Mouse (Mus musculus): ENCODE measurements around the gene Bloc1s3.
"Not testable (repeated sequence)": the region's sequence is repeated elsewhere in the genome, so short reads cannot be mapped to it uniquely, and the experiment has no call there.

Gene Bloc1s3

DNA sequence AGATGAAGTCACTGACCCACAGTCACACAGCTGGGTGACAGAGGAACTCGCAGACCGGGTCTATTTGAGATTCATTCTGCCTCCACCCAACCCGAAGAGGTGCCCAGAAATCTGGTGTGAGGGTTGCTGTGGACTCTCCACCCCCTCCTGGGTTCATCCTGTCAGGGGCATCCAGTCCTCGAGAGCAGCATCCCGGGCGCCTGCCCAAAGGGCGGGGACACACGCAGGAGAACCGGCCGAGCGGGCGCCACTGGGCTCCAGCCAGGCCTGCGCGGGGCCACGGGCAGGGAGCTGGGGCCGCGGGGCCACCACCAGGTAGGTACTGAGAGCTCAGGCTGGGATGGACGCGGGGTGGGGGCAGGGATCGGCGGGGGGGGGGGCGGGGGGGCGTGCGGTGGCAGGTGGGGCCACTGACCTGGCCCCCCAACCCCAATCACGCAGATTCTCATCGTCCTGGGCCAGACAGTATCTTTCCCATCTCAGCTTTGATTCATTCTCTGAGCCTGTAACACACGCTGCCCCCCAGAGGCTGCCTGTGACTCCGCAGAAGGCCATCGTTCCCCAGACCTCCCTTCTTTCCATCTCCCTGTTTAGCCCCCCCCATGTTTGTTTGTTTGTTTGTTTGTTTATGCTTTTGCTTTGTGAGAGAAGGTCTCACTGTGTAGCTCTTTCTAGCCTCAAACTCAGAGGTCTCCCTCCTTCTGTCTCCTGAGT lies 9.6 kb upstream of the Bloc1s3 start, which contains the start of gene Nkpd1:
Nkpd1 (plus strand) TSS at position 187 of the 714 bp plus-strand sequence.
- peak; percentile 39 for DNase-seq

DNA sequence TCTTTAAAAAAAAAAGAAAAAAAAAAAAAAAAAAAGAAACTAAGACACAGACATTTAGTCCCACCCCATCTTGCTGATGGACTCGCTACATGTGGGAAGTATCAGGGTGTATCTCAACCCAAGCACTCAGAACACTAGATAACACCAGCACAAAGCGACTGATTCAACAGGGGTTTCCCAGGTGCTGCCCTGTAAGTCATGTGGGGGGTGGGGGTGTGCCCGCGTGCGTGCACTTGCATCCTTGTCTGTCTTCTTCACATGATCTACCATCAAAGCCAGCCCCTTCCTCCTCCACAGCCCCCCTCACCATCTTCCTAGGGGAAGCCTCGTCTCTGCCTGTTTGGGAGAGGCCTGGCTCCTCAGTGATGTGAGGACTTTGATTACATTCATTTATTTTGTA lies 4.2 kb upstream of the Bloc1s3 start:
- DNase-seq, result no peak

DNA sequence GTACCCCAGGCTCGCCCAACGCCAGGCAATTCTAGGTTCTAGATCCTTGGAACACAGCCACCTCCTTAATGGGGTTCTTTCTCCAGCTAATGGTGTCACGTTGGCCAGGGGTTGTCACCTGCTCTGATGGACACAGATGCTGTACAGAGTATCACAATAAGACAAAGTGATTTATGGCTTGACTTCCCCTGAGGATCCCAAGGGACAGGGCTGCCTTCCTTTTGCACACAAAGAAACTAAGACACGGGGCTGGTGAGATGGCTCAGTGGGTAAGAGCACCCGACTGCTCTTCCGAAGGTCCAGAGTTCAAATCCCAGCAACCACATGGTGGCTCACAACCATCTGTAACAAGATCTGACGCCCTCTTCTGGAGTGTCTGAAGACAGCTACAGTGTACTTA lies 3.8 kb upstream of the Bloc1s3 start:
- not testable (repeated sequence) for DNase-seq

DNA sequence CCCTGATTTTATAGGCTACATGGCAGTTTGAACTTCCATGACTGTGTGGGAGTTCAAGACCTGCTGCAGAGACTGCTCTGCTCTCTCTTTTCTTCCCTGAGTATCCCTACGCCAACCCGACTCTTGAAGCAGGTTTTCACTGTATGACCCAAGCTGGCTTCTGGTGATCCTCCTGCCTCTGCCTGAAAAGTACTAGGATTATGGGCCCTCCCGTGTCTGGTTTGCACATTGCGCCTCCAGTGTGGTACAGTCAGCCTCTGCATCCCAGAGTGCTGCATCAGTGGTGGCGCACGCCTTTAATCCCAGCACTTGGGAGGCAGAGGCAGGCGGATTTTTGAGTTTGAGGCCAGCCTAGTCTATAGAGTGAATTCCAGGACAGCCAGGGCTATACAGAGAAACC lies 1.6 kb upstream of the Bloc1s3 start:
- DNase-seq, result no peak

DNA sequence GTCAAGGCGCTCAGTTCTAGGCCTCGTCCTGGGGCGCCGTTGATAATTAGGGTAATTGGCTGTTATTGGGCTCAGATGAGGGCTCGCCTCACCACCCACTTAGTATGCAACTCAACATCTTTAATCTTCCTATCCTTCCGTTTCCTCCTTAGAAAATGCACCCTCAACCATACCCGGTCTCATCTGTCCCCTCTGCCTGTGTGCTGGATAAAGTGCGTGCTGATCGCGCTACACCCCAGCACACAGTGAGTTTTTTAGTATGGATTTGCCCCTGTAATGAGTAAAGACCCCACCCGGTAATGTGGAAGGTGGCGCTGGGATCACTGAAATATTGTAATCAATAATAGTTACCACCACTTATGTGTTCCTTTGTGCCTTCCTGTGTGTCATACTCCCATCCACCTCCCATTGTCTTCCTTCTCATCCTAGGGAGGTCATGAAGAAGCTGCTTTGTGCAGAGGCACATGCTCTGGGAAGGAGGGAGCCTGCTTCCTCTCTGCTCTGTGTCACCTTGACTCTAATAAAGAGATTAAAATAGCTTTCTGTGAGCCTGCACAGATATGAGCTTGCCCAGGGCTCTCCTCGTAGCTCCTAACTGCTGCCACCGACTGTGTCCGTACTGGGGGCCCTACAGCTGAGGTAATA lies 879 bp upstream of the Bloc1s3 start:
- DNase-seq, result no peak

DNA sequence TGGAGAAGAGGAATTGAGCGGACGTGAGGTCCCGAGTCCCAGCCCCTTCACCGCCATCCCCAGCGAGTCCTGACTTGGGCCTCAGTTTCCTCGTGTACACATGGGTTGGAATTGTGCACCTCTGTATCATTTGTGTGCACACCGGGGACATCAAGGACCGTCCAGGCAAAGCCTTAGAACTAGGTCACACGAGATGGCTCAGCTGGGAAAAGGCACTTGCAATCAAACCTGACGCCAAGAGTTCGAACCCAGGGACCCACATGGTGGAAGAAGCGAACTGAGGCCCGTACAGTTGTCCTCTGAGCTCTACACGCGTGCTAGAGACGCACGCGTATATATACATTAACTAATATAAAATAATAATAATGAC lies 570 bp downstream of the Bloc1s3 start:
- DNase-seq, result no peak

DNA sequence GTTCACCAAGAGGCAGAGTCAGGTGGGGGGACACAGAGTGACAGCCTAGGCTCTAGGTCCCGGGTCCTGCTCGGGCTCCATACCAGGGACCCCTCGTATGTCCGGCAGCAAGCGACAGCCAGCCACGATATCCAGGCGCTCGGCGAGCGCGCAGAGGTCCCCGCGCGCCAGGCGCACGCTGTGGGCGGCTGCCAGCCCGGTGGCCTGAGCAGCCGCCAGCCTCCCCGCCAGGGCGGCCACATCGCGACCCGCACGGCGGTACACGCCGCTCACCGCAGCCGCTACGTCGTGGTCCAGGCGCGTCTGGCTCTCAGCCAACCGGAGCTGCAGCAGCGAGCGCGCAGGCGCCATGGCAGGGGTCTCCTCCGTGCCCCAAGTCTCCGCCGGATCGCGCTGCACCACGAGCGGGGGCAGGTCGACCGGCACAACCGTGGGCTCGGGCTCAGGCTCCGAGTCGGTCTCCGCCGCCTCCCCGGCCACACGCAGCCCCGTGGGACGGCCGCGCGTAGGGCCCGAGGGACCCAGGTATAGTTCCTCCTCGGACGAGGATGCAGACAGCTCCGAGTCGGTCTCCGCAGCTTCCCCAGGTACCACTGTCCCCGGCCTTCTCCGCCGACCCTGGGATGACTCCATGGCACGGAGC lies 1.1 kb downstream of the Bloc1s3 start:
- DNase-seq, result no peak

DNA sequence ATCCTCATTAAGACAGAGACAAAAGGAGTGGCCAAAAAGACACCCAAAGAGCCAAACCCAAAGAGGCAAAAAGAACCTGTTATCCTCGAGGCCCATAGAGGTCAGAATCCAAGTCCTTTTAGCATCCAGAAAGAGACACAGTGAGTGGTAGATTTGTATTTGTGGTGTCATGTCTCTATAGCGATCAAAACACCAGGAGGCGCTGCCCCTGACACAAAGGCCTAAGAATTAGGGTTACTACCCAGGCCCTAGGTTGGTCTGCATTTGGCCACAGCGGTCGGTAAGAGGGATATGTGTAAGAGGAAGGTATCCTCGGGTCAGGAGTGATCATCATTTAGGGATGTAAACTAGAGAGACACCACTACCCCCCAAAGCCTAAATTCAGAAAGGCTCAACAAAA lies 1.8 kb downstream of the Bloc1s3 start:
- DNase-seq, result no peak

DNA sequence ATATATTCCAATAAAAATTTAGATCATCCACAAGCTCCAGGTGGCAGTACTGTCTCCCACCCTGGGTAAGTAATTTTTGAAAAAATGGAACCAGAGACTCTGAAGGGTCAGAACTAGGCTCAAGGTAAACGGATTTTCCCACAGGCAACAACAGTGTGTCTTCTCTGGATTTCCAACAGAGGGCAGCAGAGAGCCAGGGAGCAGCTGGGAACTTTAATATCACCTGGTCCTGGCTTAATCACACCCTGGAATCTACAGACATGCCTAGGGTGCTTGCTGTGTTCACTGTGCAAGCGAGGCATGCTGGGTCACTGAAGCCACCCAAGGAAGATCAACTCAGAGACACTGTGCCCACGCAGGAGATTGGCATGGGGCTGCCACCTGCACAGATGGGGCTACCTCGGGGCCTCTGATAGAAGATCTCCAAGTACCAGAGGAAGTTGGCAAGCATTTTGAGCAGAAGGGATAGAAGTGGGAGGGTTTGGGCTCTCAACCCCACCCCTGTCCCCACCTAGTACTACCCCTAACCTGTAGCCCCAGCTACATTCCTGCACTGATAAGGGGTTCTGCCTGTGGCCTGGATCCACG lies 4.6 kb downstream of the Bloc1s3 start:
- DNase-seq, result peak; percentile 47

DNA sequence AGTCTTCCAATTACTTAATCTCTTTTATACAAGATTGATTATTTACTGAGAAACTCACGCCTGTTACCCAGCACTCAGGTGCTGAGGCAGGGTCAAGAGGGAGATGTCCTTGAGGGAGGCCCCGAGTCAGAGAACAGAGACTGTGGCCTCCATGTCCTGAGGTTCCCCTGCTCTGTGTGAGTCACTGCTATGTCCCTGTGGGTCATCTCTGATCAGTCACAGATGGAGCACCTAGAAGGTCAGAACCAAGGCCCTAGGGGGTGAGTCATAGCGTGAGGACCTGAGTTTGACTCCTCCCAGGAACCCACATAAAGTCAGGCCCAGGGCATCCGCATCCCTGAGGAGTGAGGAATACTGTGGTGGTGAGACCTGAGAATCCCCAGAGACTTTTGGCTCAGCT lies 6.5 kb downstream of the Bloc1s3 start:
- no peak for DNase-seq

DNA sequence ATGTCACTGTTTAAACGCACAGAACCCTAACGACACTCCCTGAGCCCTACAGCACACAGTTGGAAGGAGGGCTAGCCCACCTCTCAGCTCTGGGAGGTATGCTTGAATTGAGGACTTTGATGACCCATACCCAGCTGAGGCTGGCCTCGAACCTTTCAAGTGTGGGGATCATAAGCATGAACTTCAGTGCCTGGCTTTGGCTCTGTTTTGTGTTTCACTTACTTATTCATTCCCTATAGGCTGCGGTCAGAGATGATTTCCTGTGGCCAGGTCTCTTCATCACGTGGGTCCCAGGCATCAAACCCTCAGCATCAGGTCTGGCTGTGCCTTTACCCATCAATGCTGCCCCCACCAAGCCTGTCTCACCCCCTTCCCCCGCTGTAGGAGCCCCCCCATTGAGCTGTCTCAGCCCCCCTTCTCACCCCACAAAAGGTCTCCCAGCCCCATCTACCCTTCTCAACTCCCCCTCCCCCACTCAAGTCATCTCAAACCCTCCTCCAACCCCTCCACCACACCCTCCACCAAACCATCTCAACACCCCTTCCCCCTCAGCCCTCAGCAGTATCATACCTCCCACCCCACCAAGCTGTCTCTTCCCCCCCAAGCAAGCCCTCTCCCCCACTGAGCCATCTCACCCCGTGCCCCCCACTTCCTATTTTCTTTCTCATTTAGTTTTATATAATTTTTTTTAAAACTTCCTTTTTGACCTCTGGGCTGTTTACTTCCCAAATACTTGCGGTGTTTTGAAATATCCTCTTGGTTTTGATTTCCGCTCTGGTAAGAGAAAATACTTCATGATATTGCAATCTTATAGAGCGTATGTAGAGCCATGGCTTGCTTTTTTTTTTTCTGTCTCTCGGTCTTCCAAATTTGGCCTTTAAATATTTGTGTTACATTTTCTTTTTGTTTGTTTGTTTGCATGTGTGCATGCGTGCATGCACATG lies 7.5 kb downstream of the Bloc1s3 start:
- DNase-seq, result no peak

DNA sequence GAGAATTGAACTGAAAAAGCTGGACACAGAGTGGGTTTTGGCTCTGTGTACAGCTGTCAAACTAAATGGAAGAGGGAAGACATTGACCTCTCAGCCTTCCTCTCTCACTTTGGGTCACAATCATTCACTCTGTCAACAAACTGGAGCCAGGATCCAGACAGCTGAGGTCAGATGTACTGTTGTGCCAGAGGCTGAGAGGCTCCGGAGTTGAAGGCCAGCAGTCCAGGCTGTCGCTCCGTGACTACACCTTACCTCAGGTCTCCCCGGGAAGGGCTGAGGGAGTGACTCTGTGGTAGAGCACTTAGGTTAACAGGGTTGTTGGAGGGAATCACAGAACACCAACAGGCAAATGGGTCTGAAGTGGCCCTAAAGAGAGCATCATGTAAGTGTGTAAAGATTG lies 9.8 kb downstream of the Bloc1s3 start:
- DNase-seq, result no peak

DNA sequence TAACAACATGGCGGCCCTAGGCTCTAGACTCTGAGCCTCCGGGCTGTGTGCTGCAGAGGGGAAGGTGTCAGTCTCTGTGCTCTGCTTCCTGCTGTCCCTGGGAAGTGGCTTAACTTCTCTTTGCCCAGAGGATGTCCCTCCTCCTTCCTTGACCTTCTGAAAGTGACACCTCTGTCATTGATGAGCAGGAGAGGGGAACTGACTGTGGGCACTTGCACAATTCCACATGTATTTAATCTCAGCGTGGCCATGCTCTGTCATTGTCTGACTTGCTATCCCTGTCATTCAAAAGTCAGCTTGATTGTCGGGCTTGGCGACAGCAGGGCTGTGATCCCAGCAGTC lies 12.0 kb downstream of the Bloc1s3 start:
- DNase-seq, result no peak

DNA sequence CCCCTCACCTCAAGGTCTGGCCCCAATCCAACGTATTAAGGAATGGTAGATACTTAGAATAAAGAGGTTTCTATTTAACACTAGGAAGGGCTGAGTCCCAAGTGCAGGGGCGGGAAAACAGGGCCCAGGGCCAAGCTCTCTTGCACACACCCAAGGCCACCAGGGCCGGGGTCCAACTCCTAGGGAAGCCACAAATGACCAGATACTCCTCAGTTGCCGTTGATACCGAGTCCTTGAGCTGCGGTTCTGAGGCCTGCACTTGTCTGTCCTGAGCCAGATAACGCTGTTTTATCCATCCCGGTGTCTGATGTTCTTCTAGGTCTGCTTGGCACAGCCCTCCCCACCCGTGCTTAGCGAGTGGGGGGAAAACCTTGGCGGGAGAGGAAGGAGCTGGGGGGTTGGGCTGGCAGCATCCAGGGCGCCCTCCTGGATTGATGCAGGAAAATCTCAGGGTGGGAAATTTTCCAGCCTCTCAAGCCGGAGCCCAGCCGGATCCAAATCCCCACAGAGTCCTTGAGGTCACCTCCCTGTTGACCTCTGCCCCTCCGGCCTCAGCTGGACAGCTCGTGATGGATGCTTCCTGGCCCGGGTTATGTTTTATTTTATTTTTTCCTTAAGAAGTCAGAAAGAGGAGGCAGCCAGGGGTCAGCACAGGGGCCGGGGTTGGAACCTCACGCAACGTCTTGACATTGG lies 12.5 kb downstream of the Bloc1s3 start:
- peak; percentile 52 for DNase-seq

DNA sequence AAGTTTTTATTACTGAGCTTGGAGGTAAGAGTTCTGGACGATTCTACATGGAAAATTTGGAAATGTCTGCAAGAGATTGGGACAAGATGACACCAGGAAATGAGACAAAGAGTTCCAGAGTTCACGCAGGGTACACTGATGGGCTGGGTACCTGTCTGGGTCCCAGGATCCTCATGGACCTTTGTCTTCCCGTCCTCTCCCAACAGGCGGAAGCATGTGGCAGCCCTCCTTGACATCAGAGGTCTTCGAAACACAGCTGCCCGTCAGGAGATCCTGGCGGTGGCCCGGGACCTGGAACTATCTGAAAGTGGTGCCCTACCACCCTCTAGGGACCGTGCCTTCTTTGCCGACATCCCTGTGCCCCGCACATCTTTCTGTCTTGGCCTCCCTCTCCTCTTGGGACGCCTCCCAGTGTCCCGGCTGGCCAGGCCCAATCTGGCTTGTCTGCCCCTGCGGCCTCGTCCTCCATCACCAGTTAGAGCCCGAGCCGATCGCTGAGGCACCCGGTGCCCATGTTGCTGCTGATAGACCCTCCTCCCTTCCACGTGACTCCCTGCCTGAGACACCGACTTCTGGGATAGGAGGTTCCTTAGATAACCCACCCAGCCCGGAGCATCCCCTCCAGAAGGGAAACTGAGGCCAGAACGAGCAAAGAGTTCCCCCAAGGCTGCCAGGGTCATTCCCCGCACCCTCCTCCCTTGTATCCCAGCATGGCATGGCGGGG lies 13.3 kb downstream of the Bloc1s3 start:
- DNase-seq, result no peak

DNA sequence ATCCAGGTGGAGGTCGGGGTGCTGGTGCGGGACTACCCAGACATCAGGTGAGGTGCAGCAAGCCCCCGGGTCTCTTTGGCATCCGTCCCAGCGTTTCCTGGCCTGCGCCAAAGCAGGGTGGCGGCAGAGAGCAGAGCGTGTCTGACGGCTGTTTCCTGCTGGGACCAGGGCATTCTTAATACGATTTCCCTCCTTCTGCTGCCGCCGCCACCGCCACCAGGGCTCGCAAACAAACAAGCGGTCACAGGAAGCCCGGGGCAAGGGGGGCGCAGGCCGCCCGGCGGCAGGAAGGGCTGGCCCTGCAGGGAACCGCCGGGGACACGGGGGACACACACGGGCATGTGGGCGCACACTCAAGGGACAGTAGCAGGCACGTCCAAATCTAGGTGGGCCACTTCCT lies 16.4 kb downstream of the Bloc1s3 start:
- DNase-seq, result peak; percentile 79

DNA sequence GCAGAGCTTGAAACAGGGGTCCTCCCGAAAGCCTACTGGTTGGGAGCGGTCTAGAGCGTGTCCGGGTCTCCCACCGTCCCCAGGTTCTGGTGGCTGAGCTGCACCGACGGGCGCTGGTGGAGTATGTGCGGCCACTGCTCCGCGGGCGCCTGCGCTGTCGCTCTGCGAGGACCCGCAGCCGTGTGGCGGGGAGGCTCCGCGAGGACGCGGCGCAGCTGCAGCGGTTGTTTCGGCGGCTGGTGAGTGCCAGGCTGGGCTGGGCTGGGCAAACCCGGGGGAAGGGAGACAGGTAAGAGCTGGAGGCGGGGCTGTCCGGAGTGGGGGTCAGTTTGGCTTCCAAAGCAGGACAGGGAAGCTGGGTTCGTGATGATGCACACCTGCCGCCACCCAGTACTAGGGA lies 18.6 kb downstream of the Bloc1s3 start:
- no peak for DNase-seq

DNA sequence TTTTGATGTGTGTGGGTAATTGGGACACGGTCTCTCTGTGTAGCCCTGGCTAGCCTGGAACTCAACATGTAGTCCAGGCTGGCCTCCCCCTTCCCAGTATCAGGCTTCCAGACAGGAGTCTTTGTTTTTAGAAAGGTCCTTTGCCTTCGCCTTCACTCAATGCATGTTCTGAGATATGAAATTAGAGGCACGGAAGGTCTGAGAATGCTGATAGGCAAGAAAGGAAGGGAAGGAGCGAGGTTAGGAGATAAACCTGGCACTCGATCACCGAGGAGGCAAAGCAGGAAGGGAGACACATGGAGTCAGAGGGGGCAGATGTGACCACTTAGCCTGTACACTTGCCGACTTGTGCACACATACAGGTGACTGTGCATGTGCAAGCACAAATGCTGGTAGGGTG lies 21.6 kb downstream of the Bloc1s3 start:
- no peak for DNase-seq

DNA sequence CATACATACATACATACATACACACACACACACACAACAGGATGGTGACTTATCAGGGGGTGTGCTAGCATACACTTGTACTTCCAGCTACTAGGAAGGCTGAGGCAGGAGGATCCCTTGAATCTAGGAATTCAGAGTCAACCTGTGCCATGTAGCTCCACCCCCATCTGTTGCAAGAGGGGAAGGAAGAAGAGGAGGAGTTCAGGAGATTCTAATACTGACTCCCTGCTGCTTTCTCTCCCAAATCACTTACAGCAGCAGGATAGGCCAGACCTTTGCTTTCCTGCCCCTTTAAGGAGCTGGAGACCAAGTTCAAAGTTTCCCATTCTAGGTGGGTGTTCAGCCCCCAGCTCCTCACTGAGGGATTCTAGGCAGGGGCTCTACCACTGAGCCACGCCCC lies 22.7 kb downstream of the Bloc1s3 start:
- no peak for DNase-seq

DNA sequence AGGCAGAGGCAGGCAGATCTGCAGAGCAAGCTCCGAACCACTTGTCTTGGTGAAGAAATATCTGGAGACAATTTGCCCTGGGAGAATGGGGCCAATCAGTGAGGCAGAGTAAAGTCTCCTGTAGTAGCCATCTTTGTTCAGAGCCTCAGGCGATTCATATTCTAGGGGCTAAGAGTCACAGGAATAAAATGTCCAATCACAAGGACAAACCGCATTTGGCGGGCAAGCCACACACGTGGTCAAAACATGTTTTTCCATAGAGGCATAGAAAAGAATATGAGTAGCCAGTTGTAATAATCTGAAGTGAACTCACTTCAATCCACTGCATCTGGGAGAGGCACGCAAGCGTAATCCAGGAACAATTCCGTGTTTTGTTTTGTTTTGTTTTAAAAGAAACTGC lies 24.9 kb downstream of the Bloc1s3 start:
- no peak for DNase-seq

DNA sequence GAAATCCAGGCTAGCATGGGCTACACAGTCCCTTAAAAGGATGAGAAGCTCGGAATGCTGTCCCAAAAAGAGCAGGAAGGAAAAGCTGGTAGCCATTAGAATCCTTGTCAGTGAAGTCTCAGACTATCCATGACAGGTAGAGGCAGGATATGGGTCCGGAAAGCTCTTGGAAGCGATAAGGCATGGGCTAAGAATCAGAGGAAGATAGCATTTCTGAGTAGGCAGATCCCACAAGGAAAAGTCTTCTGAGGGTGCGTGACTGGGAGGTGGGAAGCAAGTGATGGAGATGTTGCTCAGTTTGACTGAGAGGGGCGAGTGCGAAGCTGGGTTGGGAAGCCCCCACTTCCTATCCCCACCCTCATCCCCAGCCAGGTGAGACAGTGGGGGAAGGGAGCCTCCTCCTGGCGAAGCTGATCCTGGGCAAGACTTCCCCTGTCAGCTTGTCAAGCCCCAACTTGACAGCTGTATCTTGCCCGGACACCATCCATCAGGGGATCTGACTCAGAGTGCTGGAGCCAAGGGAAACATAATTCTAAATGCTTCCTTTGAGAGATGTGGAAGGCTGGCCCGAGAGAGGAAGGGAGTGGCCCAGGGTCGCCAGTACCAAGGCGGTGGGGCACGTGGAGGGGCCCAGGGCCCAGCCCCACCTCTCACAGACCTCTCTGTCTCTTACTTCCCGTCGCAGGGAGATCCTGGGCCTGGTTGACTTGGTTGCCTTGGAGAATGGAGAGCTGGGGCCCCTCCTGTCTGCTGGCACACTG lies 30.4 kb downstream of the Bloc1s3 start:
- no peak for DNase-seq
